Mouse (Mus musculus): ENCODE results near the gene Rftn1.
"Not testable (repeated sequence)": the region's sequence is repeated elsewhere in the genome, so short reads cannot be mapped to it uniquely, and the experiment has no call there.

Gene Rftn1

DNA sequence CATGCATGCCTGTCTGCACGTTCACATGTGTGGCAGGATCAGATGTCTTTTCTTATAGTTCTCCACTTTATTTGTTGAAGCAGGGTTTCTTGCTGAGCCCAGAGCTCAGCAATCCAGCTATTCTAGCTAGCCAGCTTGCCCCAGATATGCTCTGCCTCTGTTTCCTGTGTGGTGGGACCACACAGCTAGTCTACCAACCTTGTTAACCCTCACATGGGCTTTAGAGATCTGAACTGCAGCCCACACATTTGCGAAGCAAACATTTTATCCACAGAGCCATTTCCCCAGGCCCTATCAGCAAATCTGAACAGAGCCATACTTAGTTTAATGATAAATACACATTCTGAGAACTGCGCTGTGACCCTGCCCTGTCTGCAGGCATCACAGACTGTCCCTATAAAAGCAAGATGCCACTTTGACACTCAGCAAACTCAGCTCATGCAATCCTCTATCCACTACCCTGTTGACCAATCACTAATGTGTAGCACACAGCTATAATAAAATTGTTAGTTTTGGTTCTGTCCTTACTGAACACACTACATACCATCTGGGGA lies 65.2 kb downstream of the Rftn1 start:
- DNase-seq: no peak

DNA sequence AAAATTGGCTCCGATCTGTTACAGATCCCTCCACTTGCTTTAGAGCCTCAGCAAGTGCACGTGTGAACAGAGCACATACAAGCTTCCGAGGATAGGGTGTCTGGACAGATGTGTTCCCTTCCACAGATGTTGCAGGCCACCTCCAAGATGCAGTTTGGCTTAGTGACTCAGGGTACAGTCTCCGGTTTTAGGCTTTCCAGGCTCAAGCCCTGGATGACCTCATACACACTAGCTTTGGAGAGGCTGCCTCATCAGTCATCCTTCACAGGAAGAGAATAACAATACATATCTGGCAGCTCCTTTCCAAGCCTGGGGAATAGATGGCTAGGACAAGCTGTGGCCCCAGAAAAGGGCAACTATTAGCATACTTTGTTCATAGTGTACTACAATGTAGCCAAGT lies 65.8 kb downstream of the Rftn1 start:
- DNase-seq: no peak

DNA sequence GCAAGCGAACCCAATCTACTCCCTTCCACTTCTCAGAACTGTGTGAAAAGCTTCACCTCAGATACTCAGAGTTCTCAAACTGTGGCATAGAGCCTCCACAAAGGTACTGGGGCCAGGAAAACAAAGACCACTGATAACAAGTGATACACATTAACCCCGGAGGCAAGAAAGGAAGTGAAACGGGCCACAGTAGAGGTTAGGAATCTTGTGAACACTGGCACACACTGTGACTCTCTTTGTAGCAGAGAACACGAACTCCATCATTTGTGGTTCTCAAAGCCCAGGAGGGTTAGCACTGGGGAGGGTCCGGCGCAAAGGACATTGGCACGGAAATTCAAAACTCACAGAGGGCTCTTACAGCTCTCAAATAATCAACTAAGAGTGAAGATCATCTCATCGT lies 67.9 kb downstream of the Rftn1 start:
- no peak for DNase-seq

DNA sequence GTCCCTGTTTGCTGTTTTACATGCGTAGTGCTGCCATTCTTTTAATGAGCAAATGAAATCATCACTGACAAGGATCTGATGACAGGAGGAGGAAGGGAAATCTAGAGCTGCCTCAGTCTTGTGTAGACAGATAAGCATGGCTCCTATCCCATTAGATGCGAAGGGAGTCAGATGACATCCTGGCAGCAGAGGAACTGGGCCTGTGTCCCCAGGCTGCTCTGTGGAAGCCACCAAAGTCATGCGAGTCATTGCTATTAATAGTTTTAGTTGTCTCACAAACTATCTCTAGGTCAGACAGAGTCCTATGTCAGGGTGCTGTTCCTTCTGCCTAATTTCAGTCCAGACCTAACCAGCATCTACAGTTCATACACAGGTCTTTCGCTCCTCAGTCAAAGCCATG lies 70.4 kb downstream of the Rftn1 start:
- no peak for DNase-seq

DNA sequence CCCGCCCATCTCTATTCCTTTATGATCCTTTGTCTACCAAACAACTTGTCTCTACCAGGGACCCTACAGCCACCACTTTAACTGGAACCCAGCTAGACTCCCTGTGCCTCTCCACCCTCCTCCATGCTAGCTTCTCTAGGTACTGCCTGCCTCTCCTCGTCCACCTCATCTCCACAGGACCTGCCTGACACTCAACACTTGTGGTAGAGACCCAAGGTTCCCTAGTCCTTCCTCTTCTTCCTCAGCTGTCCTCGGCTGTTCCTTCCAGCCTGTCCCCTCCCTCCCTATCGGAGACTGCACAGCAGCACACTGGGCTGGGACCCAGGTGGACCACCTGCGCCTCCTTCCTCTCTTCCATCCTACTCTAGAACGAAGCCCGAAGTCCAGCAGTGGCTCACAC lies 73.0 kb downstream of the Rftn1 start:
- DNase-seq: no peak

DNA sequence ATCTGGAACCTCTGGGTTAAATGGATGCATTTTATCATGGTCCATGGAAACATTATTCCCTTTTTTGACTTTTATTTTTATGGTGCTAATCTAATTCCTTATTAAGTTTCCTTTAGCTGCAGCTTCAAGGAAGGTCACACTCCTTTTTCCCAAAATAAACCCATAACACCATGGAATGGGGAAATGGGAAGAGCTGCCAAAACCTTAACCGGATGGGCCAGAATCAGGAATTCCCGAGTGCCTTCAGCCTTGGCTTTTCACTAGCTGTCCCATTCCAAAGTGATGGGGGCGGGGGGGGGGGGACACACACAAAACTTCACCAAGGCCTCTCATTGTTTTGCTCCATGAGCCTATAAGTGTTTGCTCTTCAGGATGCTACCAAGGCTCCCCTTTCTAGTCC lies 73.5 kb downstream of the Rftn1 start:
- DNase-seq: no peak

DNA sequence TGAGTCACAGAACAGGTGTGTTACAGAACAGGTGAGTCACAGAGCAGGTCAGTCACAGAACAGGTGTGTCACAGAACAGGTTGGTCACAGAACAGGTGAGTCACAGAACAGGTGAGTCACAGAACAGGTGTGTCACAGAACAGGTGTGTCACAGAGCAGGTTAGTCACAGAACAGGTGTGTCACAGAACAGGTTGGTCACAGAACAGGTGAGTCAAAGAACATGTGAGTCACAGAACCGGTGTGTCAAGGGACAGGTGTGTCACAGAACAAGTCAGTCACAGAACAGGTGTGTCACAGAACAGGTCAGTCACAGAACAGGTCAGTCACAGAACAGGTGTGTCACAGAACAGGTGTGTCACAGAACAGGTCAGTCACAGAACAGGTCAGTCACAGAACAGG lies 74.1 kb downstream of the Rftn1 start:
- not testable (repeated sequence) for DNase-seq

DNA sequence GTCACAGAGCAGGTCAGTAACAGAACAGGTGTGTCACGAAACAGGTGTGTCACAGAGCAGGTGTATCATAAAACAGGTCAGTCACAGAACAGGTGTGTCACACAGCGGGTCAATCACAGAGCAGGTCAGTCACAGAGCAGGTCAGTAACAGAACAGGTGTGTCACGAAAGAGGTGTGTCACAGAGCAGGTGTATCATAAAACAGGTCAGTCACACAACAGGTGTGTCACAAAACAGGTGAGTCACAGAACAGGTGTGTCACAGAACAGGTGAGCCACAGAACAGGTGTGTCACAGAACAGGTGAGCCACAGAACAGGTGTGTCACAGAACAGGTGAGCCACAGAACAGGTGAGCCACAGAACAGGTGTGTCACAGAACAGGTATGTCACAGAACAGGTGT lies 74.8 kb downstream of the Rftn1 start:
- DNase-seq: not testable (repeated sequence)

DNA sequence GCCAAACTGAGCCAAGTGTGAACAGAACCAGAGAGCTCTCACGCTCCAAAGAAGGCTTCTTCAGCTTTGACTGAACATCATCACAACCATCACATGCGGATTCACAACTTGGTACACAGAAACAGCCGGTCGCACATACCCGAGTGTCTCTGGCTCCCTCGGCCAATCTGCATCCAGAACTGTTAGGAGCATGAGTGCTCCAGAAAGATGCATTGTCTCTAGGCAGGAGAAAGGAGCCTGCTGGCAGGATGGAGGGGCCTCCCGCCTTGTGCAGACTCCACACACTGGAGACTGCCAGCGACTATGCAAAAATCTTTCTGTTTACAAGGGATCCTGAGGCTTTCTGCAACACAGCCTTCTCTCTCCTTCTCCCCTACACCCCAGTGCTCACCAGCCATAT lies 75.8 kb downstream of the Rftn1 start:
- DNase-seq: no peak

DNA sequence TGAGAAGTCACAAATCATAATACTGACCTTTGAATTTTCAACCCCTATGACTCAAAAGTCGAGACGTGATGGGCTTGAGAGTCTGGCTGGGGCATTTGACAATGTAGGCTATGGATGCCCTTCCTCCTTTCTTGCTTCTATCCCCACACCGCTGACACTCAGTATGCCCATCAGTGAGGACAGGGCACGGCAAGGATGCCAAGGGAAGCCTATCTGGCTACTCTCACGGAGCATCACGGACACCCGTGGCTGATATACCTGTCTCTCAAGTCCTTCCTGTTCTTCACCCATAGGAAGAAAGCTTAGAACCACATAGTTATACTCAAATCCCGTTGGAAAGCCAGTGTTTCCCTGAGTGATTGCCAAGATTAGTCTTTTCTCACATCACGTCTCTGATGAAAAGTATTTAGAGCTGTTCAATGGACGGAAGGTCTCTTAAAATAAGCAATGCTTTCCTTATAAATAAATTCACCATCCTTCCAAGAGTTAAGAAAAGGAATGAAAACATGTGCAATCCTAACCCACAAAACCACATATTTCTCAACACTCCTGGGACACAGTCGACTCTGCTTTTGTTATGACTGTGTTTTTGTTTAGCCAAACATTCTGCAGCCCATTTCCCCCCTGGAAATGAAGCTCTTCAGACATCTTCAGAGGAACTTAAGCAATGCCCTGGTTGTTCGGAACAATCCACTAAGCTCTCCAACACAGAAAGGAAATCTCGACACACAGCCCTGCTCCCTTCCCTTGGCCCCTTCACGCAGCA lies 79.6 kb downstream of the Rftn1 start:
- no peak for DNase-seq

DNA sequence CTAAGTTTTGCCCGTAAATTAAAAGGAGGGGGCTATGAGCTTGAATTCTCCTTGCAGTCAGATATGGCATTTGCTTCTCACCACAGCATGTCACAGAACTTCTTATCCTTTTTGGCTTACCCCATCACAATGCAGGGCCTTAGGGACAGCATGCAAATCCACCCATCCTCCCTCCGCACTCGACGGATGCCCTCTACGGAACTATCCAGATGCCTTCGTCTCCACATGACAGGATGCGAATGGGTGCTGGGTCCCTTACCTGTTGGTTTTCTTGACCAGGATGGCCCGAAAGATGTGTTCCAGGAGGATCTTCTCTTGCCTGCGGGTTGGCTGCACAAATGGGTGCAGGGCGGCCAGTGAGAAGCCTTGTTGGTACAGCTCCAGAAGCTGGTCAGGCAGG lies 83.7 kb downstream of the Rftn1 start:
- DNase-seq: no peak

DNA sequence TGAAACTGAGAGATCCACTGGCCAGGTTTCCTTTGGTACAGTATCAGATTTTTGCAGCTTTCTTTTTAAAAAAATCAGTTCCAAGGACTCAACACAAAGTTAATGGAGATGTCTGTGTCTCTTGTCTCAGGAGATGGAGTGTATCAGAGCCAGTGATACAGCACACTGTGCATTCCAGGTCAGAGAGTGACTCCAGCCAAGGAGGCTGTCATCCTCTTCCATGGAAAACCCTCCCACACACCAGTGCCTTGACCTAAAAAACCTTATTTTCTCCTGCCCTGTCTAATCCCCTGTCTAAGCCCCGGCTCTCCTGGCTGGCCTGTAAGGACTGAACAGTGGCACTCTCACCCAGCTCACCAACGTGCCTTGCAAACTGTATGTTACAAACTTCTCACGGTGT lies 86.3 kb downstream of the Rftn1 start:
- no peak for DNase-seq

DNA sequence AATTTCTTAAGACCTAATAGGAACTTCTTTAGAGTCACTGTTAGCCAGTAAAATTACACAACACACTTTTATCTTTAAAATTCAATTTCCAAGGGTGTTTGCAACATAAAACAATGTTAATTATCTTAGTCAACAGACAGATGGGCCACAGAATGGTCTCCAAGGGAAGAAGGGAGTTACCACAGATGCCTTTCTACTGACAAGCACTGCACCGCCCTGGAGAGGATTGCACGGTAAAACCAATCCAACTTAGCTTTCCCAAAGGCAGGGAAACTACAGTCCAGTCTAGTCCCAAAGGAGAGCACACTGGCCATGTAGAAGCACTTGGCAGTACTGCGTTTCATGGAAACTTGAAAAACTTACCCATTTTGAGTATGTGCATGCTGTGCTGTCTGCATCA lies 89.1 kb downstream of the Rftn1 start:
- no peak for DNase-seq

DNA sequence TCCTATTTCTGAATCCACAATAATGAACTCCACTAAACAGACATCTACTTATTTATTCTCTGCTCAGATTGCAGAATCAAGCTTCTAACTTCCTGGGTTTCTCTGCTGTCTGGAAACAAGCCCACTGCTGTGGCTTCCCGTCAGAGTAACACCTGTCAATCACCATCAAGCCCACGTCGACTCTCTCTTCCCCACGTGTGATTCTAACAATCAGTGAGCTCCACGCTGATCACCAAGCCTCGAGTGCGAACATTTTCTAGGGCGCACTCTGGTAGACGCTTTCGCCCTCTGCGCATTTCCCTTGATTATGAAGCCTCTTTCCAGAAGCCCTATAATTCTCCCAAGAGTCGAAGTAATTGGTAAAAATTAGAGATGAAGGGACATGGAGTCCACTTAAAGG lies 90.4 kb downstream of the Rftn1 start:
- no peak for DNase-seq

DNA sequence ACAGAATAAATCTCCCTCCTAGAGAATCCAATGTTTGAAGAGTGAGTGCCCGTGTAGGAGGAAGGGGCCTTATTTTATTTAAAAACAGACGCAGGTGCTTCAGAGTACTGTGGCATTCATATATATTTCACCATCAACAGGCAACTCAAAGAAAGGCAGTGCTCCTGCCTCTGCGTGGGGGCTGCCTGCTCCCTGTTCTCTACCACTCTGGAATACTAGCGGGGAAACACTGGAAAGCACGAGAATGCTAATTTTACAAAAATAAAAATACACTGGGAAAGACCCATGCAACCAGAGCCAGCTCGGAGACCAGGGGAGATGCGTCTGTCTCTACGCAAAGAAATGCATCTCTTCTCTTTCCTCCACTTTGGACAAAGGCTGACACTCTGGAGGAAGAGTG lies 91.1 kb downstream of the Rftn1 start:
- no peak for DNase-seq

DNA sequence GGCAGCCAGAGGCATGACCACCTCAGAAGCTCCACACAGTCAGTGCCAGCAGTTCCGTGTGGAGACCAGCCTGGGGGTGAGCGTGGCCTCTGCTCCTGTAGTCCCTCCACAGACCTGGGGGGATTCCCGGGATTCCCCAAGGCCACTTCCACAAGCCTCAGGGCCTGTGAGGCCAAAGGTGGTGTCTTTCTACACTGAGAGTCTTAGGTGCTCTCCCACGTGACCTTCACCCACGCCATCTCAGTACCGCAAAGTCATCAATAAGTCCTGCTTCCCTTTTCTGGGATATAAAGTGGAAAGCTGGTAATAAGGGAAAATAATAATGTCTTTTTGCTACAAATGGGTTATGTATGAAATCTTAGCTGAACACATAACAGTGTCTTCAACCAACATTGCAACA lies 92.2 kb downstream of the Rftn1 start:
- DNase-seq: no peak

DNA sequence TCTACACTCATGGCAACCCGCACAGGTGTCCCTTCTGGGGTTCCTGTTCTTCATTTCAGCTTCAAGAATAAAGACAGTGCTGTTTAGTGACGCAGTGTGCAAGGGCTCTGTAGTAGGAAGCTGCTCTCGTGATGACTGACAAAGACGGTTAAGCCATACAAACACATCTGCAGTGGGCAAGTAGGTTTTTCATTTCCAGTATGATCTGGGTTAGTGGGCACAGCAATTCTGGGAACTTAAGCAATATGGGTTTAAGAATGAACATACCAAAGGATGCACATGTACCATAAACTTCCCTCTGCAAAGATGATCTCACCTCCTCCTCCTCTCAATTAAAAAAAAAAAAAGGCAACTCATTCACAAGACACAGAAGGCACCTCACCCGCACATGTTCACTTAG lies 92.6 kb downstream of the Rftn1 start:
- DNase-seq: no peak

DNA sequence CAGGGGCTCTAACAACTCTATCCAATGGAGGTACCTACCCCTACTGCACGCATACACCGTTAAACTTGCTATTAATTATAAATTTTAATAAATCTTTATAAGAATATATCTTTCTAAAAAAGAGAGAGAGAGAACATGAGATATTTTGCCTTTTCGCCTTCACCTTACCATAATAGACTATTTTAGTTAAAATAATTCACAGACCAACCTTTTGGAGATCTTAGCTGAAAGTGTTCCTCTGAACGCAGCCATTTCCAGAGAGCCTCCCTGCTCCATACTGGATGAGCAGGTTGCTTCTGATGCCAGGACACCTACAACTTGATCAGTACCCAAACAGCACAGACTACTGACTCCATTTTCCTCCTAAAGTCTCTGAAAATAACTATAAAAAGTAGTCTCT lies 94.2 kb downstream of the Rftn1 start:
- no peak for DNase-seq

DNA sequence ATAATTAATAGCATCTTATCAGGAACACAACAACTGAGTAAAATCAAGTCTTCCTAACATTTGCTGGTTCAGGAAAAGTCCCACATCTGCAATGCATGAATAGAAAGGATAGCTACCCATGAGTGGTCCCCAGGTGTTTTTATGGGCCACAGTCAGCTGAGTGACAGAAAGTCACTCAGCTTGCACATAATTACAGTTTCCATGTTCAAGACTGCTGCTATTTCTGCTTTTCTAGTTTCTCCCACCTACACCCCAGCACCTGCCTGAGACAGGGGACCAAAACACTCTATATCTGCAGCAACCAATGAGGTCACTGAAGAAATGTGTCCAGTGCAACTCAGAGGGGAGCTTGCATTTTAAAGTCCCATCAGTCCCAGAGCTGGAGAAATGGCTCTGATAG lies 95.9 kb downstream of the Rftn1 start:
- DNase-seq: no peak

DNA sequence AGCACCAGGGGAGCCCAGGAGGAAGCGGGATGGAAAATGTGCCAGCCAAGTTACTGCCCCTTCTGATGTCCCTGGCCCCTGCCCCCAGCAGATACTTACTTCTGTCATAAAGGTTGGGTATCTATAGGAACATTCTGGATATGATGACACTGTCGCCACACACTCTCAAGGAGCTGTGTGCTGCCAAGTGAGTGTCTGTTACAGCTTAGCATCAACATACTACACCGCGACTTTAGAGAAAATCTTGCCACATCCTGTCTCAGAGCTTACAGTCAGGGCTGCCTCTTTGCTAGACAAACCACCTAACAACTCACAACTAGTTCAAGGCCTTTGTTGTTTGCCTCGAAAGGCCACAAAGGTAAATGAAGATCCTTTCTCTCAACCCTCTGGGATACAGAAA lies 96.4 kb downstream of the Rftn1 start:
- no peak for DNase-seq

DNA sequence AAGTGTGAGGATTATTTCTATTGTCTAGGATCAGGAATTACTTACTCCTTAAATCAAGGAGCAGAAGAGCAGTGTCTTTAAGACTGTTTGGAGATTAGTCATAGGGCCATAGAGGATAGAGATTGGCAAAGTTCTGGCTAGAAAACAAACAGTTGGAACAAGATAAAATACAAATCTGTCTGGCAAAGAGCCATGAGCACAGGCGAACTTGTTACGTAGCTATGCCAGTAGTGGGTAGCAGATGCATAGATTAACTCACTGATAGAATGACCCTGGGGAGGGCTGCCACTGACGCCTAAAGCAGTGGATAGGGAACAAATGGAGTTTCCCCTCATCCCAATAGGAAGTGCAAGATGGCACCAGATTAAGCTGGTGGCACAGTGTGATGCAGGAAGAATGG lies 97.1 kb downstream of the Rftn1 start:
- no peak for DNase-seq

DNA sequence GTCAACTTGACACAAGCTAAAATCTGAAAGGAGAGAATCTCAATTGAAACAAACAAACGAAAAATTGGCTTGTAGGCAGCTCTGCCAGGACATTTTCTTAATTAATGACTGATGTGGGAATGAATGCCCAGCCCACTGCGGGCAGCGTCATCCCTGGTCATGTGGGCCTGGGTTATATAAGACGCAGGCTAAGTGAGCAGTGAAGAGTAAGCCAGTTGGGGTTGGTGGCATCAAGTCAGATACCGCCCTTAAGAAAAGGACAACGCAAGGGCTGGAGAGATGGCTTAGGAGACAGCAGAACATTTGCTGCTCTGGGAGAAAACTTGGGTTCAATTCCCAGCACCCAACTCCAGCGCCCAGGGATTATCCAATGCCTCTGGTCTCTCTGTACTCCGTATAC lies 97.6 kb downstream of the Rftn1 start:
- no peak for DNase-seq

DNA sequence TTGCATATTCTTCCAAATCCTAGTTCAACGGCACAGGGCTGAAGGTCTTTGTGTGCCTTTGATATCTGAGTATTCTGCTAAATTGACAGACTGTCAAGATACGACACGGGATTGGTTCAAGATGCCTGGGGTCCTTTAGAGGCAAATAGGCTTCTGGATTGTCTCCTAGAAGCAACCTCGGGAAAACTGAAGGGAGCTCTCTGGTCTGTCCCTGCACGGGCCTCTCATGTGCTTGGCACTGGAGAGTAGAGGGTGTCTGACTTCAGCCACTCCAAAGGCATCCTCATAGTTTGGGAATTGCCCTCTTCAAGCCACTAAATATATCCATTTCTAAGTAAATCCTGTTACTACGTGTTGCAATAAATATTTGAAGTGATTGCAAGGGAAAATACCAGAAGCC lies 98.6 kb downstream of the Rftn1 start:
- no peak for DNase-seq

DNA sequence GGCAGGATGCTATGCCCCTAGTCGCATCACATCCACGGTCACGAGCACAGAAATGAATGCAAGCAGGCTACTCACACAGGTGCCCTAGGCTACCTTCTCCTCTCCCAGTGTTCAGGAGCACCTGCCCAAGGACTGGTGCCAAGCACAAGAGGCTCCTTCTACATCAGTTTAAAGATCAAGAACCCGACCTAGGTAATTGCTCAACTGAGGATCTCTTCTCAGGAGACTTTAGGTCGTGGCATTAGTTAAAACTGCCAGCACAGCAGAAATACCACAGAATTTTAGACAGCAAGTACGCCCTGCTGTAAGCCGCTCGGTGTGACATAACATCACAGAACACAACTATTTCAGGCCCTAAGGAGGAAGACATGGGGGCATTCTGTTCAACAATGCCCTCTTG lies 100.7 kb downstream of the Rftn1 start:
- no peak for DNase-seq

DNA sequence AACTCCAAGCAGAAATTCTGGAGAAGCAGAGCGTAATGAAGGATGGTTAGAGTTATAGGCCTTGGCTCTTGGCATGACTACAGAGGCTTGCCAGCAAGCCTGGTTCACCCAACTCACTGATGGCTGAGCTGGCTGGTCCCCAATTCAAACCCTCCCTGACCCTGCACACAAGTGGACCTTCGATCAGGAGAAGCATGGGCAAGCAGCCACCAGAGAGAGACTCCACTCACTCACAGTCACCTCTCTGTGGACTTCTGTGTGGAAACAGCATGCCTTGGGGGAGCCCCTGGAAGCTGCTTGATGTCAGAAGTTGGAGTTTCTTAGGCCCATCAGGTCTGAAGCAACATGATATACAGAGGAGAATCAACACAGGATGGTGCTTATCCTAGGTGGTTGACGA lies 102.4 kb downstream of the Rftn1 start:
- no peak for DNase-seq
